Mouse (Mus musculus): ENCODE measurements around the gene Plekhg2. TPM values are rescaled to one million over a fixed set of nuclear protein-coding genes. Genes with fewer than 3 reads are reported as not detected.
"Not testable (repeated sequence)": the region's sequence is repeated elsewhere in the genome, so short reads cannot be mapped to it uniquely, and the experiment has no call there.

Gene Plekhg2
- total RNA-seq (2021): 1 to 10 TPM; 6.2 to 9.7 TPM

GRCm38 (mm10) chr7:28372251-28373108 is at the start of gene Plekhg2:
Plekhg2 (minus strand) TSS chr7:28372599.
- intact Hi-C loops (cut with DNase I): loop anchor here (1.0 kb wide), 1 partner anchor 14 kb away; no protein-coding TSS in a partner anchor
- DNase-seq (ENCODE audit: low spot score in 2 of 2): peak; percentile 91 to 97

DNA sequence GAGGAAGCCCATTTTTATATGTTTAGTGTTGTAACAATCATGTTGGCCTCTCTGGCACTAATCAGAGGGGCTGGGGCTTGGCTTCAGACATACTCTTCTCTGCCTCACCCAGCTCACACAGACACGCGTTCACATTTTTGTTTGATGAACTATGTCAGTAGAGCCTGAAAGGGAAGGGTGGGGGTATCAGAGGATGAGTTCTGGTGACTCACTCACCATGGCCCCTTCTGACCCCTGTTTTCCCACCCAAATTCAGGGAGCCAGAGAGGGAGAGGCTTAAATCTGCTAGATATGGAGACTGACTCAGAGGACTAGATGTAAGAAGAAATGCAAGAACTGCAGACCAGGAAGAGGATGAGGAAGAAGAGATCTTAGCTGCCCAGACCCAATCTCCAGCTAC is 47.0 kb upstream of the Plekhg2 start:
- intact Hi-C loops (cut with DNase I): no loop called here
- DNase-seq (ENCODE audit: low spot score in 2 of 2): no peak

DNA sequence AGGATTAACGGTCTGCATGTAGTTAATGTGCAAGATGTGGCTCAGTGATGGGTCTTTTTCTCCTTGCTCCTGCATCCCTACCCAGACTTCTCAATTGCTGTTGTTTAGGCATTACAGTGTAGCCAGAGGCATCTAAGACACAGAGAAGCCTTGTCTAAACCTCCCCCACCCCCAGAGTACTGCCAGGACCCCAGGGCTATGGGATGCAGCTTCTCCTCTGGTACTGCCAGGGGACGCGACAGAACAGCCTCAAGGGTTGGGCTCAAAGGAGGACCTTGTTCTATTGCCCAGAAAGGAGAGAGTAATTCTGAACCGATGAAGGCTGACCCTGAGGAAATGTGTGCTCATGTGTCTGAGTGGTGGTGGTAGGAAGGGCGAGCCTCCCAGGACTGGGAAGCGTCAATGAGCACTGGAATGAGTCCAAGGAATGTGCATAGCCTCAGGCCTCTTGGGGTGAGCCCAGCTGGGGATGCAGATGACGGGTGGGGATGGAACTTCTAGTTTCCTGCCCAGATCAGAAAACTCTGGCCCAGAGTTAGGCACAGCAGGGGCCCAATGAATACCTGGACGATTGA is 45.8 kb upstream of the Plekhg2 start:
- no peak for DNase-seq (ENCODE audit: low spot score in 2 of 2)
- intact Hi-C loops (cut with DNase I): no loop called here

- no peak for DNase-seq (ENCODE audit: low spot score in 2 of 2)
Measured at GRCm38 (mm10) chr7:28417368-28417767, 45.0 kb upstream of the Plekhg2 start.

GRCm38 (mm10) chr7:28412826-28413225 is 40.4 kb upstream of the Plekhg2 start:
- DNase-seq (ENCODE audit: low spot score in 2 of 2): no peak
- intact Hi-C loops (cut with DNase I): no loop called here

More at GRCm38 (mm10) chr7:28417368-28417767, 45.0 kb upstream of the Plekhg2 start:
- intact Hi-C loops (cut with DNase I): no loop called here

DNA sequence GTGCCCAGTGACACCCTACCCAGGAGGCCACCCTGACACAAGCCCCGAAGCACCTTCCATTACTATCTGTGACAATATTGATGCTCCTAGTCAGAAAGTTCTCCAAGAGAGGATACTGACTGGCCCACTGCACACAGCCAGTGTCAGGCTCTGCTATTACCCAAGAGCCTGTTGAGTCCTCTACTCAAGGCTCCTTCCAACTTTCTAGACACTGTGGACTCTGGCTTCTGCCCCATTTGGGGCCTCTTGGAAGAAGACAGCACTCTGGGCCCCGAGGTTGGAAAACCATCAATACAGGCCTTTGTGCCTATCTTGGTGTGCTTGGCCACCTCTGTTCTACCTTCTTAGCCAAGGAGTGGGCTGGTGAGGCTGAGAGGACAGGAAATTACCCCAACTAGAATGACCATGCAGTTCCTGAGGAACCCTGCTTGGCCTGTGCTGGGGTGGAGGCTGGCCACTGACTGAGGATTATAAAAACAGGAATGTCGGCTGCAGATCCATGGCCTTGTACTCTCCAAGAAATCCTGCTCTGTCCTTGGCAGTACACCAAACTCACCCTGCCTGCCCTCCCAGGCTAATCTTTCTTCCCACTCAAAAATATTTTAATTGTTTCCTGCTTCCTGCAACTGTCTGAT is 38.6 kb upstream of the Plekhg2 start:
- intact Hi-C loops (cut with DNase I): no loop called here
- no peak for DNase-seq (ENCODE audit: low spot score in 2 of 2)

- no peak for DNase-seq (ENCODE audit: low spot score in 2 of 2)
- intact Hi-C loops (cut with DNase I): no loop called here
Measured at GRCm38 (mm10) chr7:28401942-28402341, 29.5 kb upstream of the Plekhg2 start.

DNA sequence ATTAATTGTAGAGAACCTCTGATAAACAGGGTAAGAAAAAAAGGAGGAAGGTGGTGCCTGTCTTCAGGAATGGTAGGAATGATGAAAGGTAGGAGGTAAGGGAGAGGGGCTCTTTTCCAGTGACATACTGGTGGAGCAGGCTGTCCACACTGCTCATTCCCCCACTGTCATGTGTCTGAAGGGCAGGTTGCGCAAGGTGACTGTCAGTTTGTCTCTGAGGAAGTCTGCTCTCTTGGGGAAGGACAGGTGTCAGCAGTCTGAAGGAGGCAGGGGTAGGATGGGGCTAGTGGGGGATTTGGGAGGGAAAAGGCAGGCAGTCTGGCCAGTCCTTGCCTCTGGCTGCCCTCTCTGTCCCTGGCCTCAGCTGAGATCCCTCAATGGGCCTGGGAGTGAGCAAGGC is 28.6 kb upstream of the Plekhg2 start:
- intact Hi-C loops (cut with DNase I): no loop called here
- no peak for DNase-seq (ENCODE audit: low spot score in 2 of 2)

DNA sequence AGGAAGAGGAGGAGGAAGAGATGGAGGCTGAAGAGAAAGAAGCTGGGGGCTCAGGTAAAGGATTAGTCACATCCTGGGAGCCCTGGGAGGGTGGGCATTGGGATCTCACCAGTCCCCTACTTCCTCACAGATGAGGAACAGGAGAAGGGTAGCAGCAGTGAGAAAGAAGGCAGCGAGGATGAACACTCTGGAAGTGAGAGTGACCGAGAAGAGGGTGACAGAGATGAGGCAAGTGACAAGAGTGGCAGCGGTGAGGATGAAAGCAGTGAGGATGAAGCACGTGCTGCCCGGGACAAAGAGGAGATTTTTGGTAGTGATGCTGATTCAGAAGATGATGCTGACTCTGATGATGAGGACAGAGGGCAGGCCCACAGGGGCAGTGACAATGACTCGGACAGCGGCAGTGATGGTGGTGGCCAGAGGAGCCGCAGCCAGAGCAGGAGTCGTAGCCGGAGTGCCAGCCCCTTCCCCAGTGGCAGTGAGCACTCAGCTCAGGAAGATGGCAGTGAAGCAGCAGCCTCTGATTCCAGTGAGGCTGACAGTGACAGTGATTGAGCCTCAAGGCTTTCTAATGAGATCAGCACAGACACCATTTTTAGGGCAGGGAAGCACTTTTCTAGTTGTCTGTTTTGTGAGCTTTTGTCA is 26.4 kb upstream of the Plekhg2 start:
- intact Hi-C loops (cut with DNase I): no loop called here
- no peak for DNase-seq (ENCODE audit: low spot score in 2 of 2)

DNA sequence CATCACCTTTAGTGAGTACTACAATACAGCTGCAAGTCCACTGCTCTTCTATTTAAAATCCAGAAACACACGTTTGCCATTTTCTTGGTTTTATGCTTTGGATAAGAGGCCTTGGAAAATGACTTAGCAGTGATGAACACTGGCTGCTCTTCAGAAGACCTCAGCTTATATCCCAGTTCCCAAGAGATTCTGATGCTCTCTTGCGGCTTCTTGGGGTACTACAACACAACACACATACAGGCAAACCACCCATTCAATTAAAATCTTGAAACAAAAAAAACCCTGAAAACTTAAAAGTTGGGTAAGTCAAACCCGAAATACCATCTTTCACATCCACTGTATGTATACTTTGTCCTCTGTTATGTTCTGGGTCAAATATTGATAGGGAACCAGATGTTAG is 25.6 kb upstream of the Plekhg2 start:
- no peak for DNase-seq (ENCODE audit: low spot score in 2 of 2)
- intact Hi-C loops (cut with DNase I): no loop called here

DNA sequence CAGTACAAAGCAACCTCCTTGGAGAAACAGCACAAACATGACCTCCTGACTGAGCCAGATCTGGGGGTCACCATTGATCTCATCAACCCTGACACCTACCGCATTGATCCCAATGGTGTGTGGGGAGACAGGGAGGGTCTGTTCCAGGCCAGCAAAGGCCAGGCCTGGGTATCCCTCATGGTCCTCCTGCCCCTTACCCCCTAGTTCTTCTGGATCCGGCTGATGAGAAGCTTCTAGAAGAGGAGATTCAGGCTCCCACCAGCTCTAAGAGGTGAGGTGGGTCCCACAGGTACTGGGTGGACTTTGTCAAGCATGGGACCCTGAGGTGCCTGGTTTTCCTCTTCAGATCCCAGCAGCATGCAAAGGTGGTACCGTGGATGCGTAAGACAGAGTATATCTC is 23.0 kb upstream of the Plekhg2 start:
- intact Hi-C loops (cut with DNase I): no loop called here

GRCm38 (mm10) chr7:28393272-28393951 is 21.0 kb upstream of the Plekhg2 start:
- no peak for DNase-seq (ENCODE audit: low spot score in 2 of 2)
- intact Hi-C loops (cut with DNase I): no loop called here

More for the DNA sequence above, 23.0 kb upstream of the Plekhg2 start:
- DNase-seq (ENCODE audit: low spot score in 2 of 2): no peak

- peak; percentile 94 to 96 for DNase-seq (ENCODE audit: low spot score in 2 of 2)
Measured at GRCm38 (mm10) chr7:28392429-28393271, 20.3 kb upstream of the Plekhg2 start, which contains the start of the genes Med29 and Paf1. Med29 (minus strand) TSS chr7:28392708. Paf1 (plus strand) TSS chr7:28392951.

GRCm38 (mm10) chr7:28390331-28390730 is 17.9 kb upstream of the Plekhg2 start:
- intact Hi-C loops (cut with DNase I): no loop called here
- DNase-seq (ENCODE audit: low spot score in 2 of 2): no peak

More at GRCm38 (mm10) chr7:28392429-28393271, 20.3 kb upstream of the Plekhg2 start, which contains the start of the genes Med29 and Paf1:
- intact Hi-C loops (cut with DNase I): no loop called here

DNA sequence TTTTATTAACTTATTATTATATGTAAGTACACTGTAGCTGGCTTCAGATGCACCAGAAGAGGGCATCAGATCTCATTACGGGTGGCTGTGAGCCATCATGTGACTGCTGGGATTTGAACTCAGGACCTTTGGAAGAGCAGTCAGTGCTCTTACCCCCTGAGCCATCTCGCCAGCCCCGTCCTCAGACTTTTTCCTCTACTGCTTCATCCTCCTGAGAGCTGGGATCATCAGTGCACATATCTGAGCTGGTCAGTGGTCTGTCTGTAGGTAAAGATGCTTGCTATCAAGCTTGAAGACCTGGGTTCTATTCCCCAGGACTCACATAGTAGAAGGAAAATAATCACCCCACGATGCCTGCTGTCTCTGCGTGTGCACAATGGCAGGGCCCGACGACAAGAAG is 15.0 kb upstream of the Plekhg2 start:
- intact Hi-C loops (cut with DNase I); DNase-seq (ENCODE audit: low spot score in 2 of 2): not testable (repeated sequence)

GRCm38 (mm10) chr7:28386877-28387276 is 14.5 kb upstream of the Plekhg2 start:
- intact Hi-C loops (cut with DNase I): loop anchor here (1.0 kb wide), 1 partner anchor 14 kb away; no protein-coding TSS in a partner anchor
- DNase-seq (ENCODE audit: low spot score in 2 of 2): not testable (repeated sequence)

- DNase-seq (ENCODE audit: low spot score in 2 of 2): peak; percentile 49 to 66
- intact Hi-C loops (cut with DNase I): loop anchor here (1.0 kb wide), 1 partner anchor 13 kb away; no protein-coding TSS in a partner anchor
Measured at GRCm38 (mm10) chr7:28386462-28386861, 14.1 kb upstream of the Plekhg2 start.

GRCm38 (mm10) chr7:28386007-28386406 is 13.6 kb upstream of the Plekhg2 start:
- intact Hi-C loops (cut with DNase I): loop anchor here (1.0 kb wide), 1 partner anchor 13 kb away; no protein-coding TSS in a partner anchor
- no peak for DNase-seq (ENCODE audit: low spot score in 2 of 2)

All from left cerebral cortex, postnatal 36 days (tissue).